Mouse (Mus musculus) brain, adult 2 months (tissue): ENCODE data around the gene Aspm.
"Not testable (repeated sequence)": the region's sequence is repeated elsewhere in the genome, so short reads cannot be mapped to it uniquely, and the experiment has no call there.

Source experiments
- DNase-seq: peaks from one replicate; pipeline ENCODE4 v3.0.0; 2011; ENCODE audit warnings: low read depth, low spot score

Gene Aspm

GRCm38 (mm10) chr1:139454340-139455225 is at the start of gene Aspm:
Gene Aspm, plus strand, starts transcription at chr1:139454772.
- peak; percentile 89 for DNase-seq

- no peak for DNase-seq
Measured at GRCm38 (mm10) chr1:139405766-139406165, 48.8 kb upstream of the Aspm start.

GRCm38 (mm10) chr1:139407701-139408100 is 46.9 kb upstream of the Aspm start:
- DNase-seq: peak; percentile 19

- DNase-seq: not testable (repeated sequence)
Measured at GRCm38 (mm10) chr1:139412365-139412764, 42.2 kb upstream of the Aspm start.

- no peak for DNase-seq
Measured at GRCm38 (mm10) chr1:139413465-139413864, 41.1 kb upstream of the Aspm start.

GRCm38 (mm10) chr1:139421521-139421874 is 33.1 kb upstream of the Aspm start:
- no peak for DNase-seq

- peak; percentile 91 for DNase-seq
Measured at GRCm38 (mm10) chr1:139421875-139422791, 32.4 kb upstream of the Aspm start, which contains the start of gene Zbtb41. Gene Zbtb41, plus strand, starts transcription at chr1:139422288.

GRCm38 (mm10) chr1:139422941-139423340 is 31.6 kb upstream of the Aspm start:
- DNase-seq: peak; percentile 13

GRCm38 (mm10) chr1:139423931-139424330 is 30.6 kb upstream of the Aspm start:
- no peak for DNase-seq

- DNase-seq: no peak
Measured at GRCm38 (mm10) chr1:139425006-139425405, 29.6 kb upstream of the Aspm start.

GRCm38 (mm10) chr1:139438373-139438772 is 16.2 kb upstream of the Aspm start:
- DNase-seq: peak; percentile 71

GRCm38 (mm10) chr1:139443103-139443502 is 11.5 kb upstream of the Aspm start:
- DNase-seq: not testable (repeated sequence)

GRCm38 (mm10) chr1:139455226-139455869 is 776 bp downstream of the Aspm start:
- DNase-seq: no peak

- DNase-seq: no peak
Measured at GRCm38 (mm10) chr1:139460807-139461206, 6.2 kb downstream of the Aspm start.

GRCm38 (mm10) chr1:139465936-139466335 is 11.4 kb downstream of the Aspm start:
- DNase-seq: no peak

- DNase-seq: peak; percentile 31
Measured at GRCm38 (mm10) chr1:139478898-139479297, 24.3 kb downstream of the Aspm start.

GRCm38 (mm10) chr1:139480246-139480645 is 25.7 kb downstream of the Aspm start:
- DNase-seq: peak; percentile 57

- DNase-seq: peak; percentile 74
Measured at GRCm38 (mm10) chr1:139481146-139481545, 26.6 kb downstream of the Aspm start.

GRCm38 (mm10) chr1:139494630-139495029 is 40.1 kb downstream of the Aspm start:
- DNase-seq: no peak

GRCm38 (mm10) chr1:139495408-139495807 is 40.8 kb downstream of the Aspm start:
- no peak for DNase-seq

GRCm38 (mm10) chr1:139496212-139496611 is 41.6 kb downstream of the Aspm start:
- no peak for DNase-seq

- no peak for DNase-seq
Measured at GRCm38 (mm10) chr1:139499751-139500150, 45.2 kb downstream of the Aspm start.
